Mouse (Mus musculus): Measurements from ENCODE around the gene Hnrnpl.

DNA sequence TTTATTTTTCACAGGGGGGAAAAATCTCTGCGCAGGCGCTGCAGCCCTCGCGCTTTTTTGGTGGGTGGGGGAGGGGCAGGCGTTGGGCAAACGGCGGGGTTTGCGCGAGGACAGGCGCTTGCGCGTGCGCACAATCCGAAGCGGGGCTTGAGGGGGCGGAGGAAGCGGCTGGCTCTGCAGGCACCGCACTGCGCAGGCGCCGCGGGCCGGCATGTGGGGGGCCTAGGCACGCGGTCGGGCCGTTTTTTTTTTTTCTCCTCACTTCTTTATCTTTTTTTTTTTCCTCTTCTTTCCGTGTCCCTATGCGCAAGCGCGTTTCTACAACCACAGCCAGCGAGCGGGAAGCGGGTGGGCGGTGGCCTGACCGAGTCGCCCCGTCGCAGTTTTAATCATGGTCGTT lies 2.9 kb downstream of the Hnrnpl start:
- TF ChIP-seq CTCF (IDR thresholded peaks at IDR 0.05; ENCODE audit: insufficient read depth, low read length) (no peak), POLR2A (IDR thresholded peaks at IDR 0.05; ENCODE audit: borderline replicate concordance, extremely low read depth, low read depth, low read length) (no peak)
